Mouse (Mus musculus) naive thymus-derived CD4-positive, alpha-beta T cell, adult 2 months (primary cell): ENCODE measurements around the gene Arhgap22.

Experiments used
- DNase-seq: peaks from one replicate; pipeline ENCODE4 v3.0.0-alpha.2; 2011; ENCODE audit warnings: low read depth

Arhgap22 gene

DNA sequence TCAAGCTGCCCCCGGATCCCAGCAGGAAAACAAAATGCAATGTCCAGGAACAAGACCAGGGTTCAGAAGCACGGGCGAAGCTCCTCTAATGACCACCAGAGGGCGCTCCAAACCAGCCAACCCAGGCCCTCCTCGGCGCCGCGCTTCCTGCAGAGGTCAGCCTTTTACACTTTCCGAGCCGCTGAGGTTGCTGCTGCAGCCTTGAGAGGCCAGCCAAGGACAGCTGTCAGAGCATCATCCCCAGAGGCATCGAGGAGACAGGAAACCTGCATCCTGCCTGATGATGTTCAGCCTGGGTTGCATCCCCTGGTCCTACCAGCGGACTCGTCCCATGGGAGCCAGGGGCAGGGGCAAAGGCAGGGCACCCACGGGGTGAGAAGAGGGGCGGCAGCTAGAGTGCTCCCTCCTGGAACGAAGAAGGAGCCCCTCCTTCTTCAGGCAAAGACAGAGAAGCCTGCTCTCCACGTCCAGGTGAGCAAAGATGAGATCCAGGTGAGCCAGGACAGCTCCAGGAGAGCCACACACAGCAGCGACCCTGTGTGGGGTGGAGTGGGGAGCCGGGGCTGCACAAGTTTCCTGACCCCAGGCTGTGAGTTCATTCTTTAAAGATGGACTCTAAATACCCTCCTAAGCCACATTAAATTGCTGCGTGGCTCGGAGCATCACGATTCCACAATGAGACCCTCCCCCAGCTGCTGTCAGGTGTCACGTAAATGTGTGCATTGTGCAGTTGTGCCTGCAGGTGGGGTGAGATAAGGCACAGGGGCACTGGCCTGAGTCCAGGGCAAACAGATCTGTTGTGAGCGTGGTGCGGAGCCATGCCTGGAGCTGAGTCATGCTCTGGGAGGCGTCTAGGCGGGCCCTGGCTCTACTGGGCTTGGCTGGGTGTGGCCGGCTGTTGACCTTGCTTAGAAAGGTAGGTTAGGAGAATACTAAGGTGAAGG is at the start of gene Arhgap22:
Arhgap22 (plus strand) TSS at position 204 of the 944 bp plus-strand sequence.
- DNase-seq, result peak; percentile 64

DNA sequence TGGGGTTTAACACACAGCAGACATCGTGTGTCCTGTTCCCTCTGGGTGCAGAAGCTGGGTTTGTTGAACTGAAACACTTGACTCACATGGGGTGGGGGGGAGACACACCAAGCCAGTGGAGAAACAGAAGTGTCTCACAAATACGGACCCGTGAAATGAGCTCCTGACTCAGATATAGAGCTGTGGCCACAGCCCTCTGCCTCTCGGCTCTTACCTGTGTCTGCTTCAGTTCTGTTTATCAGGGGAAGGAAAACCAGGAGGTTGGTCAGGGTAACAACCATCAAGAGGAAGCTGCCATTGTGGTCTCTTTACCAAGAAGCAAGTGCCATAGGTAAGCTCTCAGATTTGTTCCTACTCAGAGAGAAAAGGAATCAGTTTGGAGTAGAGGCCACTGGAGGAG is 45.1 kb upstream of the Arhgap22 start:
- no peak for DNase-seq

DNA sequence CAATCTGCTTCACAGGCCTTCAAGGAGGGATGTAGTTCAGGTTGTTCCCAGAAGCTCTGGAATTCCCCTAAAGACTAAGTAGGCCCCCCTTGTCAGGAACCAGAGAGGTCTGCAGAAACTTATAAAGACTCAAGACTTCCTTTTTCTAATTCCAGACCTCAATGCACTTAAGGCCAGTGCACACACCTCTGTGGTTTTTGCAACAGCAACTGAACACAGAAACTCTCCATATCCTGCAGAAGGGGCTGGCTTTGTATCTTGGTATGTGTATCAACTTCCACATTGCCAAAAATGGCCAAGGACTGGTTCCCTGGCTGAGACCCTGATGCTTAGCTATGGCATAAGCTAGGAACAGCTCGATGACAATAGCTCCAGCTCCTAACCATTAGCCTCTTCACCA is 41.9 kb upstream of the Arhgap22 start:
- DNase-seq, result no peak

DNA sequence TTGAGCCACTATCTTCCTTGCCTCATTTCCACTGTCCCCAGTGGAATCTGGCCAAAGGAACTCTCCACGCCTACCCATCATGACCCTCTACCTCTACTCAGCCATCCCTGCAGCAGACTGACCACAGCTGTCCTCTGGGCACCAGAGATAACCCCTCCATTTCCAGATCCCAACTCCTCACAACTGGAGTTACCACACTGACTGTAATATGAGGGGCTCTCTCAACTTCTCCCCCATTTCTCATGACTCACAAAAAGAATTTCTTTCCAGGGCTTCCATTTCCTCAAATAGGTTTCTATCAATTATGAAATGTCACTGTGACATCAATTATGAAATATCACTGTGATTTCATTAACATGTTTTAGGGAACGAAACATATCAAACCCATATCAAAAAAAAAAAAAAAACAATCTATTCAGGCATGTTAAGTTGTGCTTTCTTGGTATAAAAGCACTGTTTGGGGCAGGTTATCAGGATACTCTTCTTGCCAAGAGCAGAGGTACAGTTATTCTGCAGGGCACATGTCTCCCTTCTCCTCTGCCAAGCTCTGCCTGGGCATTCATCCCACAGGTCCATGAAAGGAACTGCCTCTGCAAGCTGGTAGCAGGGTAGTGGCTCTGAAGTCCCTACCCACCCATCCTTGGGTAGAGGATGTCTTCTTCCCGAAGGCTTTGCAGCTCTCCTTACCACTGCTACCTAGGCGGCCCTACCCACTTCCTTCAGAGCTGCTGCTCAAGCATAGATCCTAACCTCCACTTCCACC is 38.6 kb upstream of the Arhgap22 start:
- DNase-seq, result no peak

DNA sequence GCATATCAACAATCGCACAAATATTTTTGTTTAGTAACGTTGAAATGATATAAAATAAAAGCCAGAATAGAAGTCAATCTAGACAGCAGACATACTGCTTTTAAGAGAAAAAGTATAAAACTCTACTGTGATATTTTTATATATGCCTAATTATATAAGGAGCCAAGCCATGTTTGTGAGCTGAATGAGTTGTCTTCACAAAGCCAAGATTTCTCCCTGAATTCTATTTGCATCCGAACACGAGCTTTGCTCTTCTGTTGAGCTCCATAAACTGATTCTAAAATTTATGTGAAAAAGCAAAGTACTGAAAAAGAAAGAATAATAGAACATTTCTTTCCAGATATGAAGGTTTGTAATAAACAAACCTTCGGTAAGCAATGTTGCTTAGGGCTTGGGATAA is 33.7 kb upstream of the Arhgap22 start:
- DNase-seq, result no peak

DNA sequence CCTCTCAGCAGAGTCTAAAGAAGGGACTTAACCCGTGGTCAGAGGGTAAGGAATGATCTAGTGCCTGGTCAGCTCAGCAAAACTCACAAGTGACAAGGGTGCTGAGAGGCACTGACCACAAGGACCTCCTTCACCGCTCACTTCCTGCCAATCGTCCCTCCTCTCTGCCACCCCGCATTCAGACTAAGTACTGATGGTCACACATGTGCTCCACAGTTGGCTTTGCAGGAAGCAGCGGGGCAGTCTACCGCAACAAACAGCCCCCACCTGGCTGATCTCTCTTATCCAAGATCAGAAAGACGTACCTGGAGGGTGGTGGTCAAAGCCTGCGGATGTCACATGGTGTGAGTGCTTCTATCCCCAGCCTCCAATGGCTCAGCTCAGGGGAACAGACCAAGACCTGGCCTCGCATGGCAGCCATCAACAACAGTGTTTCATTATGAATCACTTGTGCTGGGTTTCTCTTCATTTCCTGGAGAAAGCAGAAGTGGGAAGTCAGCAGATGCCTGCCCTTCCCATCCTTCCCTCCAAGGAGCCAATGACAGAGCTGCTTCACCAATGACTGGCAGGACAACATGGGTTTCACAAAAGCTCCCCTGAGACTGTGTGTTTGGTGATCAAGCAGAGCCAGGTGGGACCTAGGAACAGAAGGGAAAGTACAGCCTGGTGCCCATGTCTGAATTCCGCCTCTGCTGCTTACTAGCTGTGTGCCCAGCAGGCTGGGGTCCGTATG is 28.6 kb upstream of the Arhgap22 start, which contains the start of gene Wdfy4:
Wdfy4 (minus strand) TSS at position 441 of the 733 bp plus-strand sequence.
- DNase-seq, result no peak

DNA sequence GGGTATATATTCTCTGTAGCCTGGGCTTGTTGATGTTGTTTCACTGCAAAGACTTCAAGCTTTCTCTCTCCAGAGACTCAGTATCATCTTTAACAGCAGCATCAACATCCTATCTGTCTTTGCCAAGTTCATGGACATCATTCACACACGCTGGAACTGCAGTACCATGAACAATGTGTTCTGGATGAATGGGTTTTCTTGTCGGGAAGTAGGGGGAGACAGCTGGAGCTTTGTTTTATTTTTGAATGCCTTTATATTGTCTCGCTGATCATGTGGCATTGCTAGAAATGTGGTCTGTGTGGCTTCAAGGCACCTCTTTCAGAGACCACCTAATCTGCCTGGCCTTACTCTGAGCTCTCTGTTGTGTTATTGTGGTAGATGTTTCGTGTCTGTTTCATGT is 26.6 kb upstream of the Arhgap22 start:
- DNase-seq, result no peak

DNA sequence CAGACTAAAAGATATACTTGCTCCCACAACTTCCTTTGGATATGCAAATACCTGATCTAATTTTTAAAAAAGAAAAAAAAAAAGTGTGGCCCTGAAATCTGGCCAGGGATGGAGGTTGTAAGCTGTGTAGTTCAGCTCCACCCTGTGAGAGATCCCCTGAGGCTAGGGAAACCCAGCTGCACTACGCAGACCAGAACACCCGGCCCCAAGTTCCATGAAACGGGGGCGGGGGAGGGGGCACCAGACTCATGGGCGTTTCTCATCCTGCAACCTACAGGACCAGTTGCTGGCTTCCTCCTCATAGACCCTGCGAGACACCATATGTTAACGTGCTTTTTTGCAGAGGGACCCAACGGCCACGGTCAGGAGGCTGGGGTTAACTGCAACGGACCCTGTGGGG is 24.6 kb upstream of the Arhgap22 start:
- DNase-seq, result no peak

DNA sequence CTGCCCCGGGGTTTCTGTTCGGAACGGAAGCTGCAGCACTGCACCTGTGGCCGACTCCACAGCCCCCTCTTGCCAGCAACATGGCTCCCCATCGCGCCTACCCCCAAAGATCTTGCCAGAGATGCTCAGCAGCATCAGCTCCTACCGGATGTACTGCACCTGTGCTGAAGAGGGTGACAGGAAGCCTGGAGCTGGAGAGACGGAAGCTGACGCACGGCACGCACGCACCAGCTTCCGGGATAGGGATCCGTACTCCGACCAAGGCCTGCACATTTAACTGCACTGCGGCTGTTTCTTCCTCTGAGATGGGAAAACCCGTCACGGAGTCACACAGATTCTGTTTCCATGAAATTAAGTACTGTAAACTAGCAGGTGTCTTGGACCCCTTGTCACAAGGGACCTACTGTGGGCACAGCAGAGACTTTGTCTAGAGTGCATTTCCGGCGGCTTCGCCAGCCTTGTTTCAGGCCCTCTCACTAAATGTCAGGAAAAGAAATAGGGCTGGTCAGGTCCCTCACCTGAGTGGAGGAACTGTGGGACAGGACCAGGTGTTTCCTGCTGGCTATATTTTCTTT is 23.9 kb upstream of the Arhgap22 start:
- no peak for DNase-seq

DNA sequence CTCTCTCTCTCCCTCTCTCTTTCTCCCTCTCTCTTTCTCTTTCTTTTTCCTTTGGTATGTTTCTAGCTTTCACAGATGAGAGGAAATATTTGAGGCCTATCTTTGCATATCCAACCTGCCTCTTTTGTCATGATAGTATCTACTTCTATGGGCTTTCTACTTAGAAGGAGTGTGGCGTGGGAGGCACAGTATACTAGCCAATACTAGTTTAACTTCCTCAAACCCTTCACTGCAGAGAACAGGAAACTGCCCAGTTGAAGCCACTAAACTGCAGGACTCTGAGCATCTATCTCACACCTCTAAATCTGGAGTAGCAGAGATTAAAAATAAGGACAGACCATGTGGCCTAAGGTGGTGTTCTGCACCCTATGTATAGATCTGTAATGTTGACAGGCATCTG is 23.2 kb upstream of the Arhgap22 start:
- no peak for DNase-seq

DNA sequence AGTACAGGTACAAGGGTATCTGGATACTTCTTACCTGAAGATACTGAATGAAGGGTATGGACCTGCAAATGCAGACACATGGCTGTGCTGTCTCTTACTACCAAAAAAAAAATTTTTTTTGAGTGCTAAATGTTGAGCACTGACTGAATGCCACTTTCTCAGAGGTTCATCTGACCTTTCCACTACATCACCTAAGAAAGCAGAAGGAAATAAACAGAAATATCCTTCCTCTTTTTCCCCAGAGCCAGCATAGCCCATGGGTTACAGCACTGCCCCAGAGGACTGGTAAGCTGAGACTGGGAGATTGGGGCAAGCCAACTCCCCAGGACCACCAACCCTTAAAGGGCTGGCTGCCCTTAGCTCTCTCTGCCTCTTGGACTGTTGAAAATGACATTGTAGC is 20.1 kb upstream of the Arhgap22 start:
- no peak for DNase-seq

DNA sequence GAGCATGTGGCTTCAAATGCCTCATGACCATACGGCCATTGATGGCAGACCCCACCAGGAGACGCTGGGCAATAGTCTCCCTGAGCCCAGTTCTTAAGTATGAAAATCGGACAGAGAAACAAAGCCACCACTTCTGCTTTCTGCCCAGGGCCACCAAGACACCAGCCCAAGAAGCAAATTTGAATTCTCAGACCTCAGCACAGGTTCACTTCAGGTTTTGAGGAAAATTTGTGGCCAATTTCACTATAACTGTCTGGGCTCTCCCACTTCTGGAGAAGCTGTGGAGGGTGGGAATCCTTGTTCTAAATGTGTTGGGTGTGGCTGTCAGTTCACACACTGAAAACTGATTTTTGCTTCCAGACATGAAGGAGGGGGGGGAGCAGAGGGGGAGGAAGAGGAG is 19.6 kb upstream of the Arhgap22 start:
- DNase-seq, result no peak

DNA sequence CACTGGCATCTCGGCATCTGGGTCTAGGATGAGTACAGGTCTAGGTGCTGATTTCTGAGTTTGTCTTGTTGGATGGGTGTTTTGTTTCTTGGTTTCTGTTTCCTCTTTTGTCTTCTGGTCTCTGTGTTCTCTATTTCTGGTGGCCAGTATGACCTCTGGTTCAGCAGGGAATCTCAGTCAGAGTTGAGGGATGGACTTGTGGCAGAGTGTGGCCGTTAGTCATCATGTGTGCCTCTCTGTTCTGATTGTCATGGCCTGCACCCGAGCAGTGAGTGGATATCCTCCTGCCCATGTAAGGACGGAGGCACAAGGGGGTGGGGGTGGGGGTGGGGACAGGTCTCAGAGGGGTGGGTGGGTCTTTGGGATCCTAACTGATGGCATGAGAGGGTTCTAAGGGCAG is 11.7 kb upstream of the Arhgap22 start:
- DNase-seq, result no peak

DNA sequence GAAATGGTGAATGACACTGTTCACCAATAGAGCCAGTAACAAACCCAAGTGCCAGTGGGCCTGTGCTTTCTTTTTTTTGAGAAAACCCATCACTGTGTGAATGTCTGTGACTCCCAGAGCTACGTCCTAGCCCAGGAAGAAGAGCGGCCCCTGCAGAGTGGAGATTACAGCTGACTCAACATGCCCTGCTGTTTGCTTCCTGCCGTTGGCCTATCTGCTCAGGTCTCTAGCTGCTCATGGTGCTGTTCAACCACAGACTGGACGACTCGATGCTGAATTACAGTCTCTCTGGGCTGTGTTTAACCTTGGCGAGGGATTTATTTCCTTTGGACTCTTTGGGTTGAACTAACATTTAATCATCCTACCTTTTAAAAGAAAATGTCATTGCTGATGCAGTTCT is 10.9 kb upstream of the Arhgap22 start:
- DNase-seq, result no peak

DNA sequence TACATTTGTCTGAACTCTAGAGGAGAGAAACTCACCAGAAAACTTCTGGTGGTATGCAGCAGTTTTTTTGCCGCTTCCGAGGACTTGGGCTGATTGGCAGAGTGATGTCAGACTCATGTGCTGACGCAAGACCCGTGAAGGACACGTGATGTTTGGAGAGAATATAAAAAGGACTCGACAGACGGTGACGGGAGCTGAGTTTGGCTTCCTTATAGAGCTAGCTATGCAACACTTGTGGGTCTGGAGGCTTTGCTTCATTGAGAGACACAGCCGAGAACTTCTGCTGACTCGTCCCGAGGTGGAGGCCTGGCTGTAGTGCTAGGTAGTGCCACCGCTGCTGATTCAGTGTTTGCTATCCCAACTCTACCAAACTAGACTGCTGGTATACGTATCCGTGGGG is 10.0 kb upstream of the Arhgap22 start:
- no peak for DNase-seq

DNA sequence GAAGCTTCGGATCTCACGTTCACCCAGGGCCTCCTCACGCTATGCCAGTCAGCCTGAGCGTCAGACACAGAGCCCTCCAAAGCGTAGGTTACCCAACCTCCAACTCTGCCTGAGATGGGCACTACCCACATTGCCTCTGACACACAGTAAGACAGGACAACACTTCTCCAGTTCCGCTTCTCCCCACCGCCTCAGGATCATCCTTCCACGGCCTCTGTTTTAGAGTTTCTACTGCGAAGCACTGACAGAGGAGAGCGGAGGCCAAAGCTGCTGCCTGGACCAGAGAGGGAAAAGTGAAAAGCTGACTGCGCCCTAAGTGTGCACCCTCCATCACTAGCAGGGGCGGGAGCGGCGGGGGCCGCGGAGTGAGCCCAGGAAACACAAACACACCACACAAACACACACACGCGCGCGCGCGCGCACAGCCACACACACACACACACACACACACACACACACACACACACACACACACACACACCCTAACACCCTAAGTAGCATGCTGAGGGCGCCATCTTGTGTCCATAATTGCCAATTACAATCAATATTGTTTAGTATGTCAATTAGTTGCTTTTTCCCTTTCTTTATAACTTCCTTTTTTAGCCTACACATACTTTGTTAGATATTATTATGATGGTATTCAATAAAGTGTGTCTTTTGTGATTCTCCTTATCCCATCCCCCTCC is 8.4 kb upstream of the Arhgap22 start:
- DNase-seq, result peak; percentile 12

DNA sequence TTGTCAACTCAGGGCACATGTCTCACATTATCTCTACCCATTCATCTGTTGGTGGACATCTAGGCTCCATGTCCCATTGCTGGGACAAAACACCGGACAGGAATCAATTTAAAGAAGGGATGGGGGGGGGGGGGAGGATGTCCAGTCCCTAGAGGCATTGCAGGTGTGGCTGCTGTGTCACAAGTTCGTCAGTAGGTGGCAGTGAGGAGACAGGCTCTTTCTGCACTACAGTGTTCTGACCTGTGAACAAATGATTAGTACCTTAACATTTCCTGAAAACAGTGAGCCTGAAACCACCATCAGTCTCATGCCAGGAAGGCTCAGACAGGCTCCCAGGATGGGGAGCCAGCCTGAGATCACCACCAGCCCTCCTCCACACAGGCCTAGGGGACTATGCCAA is 6.8 kb upstream of the Arhgap22 start:
- DNase-seq, result peak; percentile 17

DNA sequence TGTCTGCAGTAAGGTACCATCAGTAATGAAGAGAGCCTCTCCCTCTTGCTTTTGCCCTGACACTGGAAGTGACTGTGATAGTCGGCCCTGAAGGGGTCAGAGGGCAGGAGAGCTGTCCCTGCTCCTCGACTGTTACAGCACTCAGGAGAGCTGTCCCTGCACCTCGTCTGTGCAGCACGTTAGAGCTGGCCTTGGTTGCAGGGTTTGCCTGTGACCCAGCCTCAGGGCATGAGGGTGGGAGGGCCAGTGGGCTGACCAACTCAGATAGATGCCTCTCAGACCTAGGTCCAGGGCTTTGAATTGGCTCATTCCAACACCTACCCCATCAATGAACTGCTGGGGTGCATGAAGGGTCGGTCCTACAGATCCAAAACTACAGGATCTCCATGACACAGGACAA is 5.5 kb upstream of the Arhgap22 start:
- DNase-seq, result no peak

DNA sequence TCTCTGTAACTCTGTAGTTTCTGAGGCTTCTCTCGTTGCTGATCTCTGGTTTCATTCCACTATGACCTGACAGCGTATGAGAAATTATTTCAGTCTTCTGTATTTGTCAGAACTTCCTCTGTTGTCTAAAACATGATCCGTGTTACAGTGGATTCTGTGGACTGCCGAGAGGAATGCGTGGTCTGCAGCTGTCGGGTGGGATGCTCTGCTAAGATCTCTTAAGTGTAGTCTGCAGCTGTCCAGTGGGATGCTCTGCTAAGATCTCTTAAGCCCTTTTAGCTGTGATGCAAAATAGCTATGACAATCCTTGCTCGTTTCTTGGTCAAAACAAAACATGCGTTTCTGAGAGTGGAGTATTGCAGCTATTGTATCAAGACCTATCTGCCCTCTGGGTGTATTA is 3.0 kb upstream of the Arhgap22 start:
- DNase-seq, result no peak

DNA sequence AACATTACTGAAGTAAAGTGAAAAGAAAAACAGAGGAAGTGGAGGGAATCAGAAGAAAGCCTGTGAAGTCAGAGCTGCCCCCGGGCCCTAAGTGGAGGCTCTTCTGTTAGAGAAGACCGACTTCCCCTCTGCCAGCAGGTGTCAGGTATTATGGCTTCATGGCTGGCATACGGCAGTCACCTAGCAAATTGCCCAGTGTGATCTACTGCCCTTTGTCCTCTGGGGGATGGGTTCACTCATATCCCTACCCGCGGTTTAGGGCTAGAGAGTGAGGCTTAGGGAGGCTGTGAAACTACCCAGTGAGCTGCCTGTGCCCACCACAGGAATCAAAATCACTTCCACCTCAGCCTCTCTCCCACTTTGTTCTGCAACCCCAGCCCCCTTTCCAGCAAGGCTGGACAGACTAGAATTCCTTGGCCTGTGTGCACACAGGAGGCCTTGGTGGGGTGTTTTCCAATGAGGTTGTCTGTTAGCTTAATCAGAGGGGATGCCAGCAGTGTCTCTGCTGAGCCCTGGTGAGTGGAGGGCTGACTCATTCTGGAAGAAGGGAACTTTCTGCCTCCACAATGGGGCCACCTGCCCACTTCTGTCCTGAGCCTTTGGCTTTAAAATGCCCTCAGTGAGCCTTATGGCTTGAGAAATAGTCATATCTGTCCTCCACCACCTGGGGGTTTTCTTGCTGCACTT is 1.4 kb upstream of the Arhgap22 start:
- DNase-seq, result no peak

DNA sequence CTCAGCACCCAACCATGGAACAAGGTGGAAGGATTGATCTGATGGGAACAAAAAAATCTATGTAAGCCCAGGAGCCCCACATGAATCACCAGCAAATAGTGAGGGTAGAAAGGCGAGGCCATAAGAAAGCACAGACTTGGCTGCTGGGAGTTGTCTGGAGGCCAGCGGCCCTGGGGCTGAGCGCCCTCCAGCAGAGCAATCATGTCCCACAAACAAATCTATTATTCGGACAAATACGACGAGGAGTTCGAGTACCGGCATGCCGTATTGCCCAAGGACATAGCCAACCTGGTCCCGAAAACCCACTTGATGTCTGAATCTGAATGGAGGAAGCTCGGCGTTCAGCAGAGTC is 892 bp upstream of the Arhgap22 start:
- DNase-seq, result no peak
